Mouse (Mus musculus): ENCODE results near the gene 5730455P16Rik.
A peak's percentile ranks its signal among the peaks of the same experiment; 100 is the strongest.
"Not testable (repeated sequence)": the region's sequence is repeated elsewhere in the genome, so short reads cannot be mapped to it uniquely, and the experiment has no call there.

5730455P16Rik gene

GRCm38 (mm10) chr11:80377712-80378451, at the start of gene 5730455P16Rik:
TSS of gene 5730455P16Rik (minus strand) at chr11:80378034.
- peak; percentile 77 for DNase-seq (ENCODE audit: low read depth, low spot score)
- H3K36me3 ChIP-seq (ENCODE audit: control insufficient read depth, insufficient read depth, low read length, poor library complexity, severe bottlenecking), result peaks cover 4% of the 10 kb centered on the region; the same call in 1 of the 2 replicates
- H3K27me3 ChIP-seq (ENCODE audit: control insufficient read depth, insufficient read depth, low read length, poor library complexity, severe bottlenecking), result no peaks in the 10 kb centered on the region

DNA sequence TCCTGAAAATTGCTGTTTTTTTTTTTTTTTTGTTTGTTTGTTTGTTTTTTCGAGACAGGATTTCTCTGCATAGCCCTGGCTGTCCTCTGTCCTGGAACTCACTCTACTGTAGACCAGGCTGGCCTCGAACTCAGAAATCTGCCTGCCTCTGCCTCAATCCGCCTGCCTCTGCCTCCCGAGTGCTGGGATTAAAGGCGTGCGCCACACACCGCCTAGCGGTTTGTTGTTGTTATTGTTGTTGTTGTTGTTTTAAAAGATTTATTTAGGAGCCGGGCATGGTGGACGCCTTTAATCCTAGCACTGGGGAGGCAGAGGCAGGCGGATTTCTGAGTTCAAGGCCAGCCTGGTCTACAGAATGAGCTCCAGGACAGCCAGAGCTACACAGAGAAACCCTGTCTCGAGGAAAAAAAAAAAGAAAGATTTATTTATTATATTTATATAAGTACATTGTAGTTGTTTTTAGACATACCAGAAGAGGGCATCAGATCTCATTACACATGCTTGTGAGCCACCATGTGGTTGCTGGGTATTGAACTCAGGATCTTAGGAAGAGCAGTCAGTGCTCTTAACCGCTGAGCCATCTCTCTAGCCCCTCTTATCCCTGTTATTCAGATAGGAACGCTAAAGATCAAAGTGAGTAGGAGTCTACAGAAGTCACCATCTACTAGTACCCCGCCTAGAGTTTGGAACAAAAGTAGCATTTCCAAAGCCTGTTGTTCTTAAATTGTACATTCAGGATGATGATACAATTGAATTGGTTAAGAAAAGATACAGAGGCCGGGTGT, 48.4 kb upstream of the 5730455P16Rik start:
- DNase-seq (ENCODE audit: low read depth, low spot score); H3K27me3 ChIP-seq (ENCODE audit: control insufficient read depth, insufficient read depth, low read length, poor library complexity, severe bottlenecking); H3K36me3 ChIP-seq (ENCODE audit: control insufficient read depth, insufficient read depth, low read length, poor library complexity, severe bottlenecking): not testable (repeated sequence)

DNA sequence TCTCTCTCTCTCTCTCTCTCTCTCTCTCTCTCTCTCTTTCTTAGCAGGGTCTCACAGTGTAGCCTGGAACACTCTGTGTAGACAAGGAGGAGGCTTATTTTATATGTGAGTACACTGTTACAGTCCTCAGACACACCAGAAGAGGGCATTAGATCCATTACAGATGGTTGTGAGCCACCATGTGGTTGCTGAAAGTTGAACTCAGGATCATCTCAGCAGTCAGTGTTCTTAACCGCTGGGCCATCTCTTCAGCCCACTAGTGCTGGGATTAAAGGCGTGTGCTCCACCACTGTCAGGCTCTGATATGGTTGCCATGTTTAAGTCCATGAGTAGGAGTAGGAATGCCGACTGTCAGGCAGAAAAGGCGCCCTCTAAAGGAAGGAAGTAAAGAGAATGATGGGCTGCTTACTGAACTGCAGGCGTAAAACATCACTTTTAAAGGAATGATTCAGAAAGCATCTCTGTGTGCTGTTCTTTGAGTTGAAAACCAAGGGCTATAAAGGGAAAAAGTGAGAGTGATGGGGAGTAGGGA, 47.5 kb upstream of the 5730455P16Rik start:
- Histone ChIP-seq H3K36me3 (ENCODE audit: control insufficient read depth, insufficient read depth, low read length, poor library complexity, severe bottlenecking) (no peaks in the 10 kb centered on the region), H3K27me3 (ENCODE audit: control insufficient read depth, insufficient read depth, low read length, poor library complexity, severe bottlenecking) (no peaks in the 10 kb centered on the region)
- DNase-seq (ENCODE audit: low read depth, low spot score), result no peak

GRCm38 (mm10) chr11:80424691-80425090, 46.9 kb upstream of the 5730455P16Rik start:
- no peak for DNase-seq (ENCODE audit: low read depth, low spot score)
- Histone ChIP-seq H3K36me3 (ENCODE audit: control insufficient read depth, insufficient read depth, low read length, poor library complexity, severe bottlenecking) (no peaks in the 10 kb centered on the region), H3K27me3 (ENCODE audit: control insufficient read depth, insufficient read depth, low read length, poor library complexity, severe bottlenecking) (no peaks in the 10 kb centered on the region)

- Histone ChIP-seq H3K36me3 (ENCODE audit: control insufficient read depth, insufficient read depth, low read length, poor library complexity, severe bottlenecking) (no peaks in the 10 kb centered on the region), H3K27me3 (ENCODE audit: control insufficient read depth, insufficient read depth, low read length, poor library complexity, severe bottlenecking) (no peaks in the 10 kb centered on the region)
- DNase-seq (ENCODE audit: low read depth, low spot score), result no peak
Measured at GRCm38 (mm10) chr11:80421421-80422047, 43.7 kb upstream of the 5730455P16Rik start.

- Histone ChIP-seq H3K36me3 (ENCODE audit: control insufficient read depth, insufficient read depth, low read length, poor library complexity, severe bottlenecking) (no peaks in the 10 kb centered on the region), H3K27me3 (ENCODE audit: control insufficient read depth, insufficient read depth, low read length, poor library complexity, severe bottlenecking) (no peaks in the 10 kb centered on the region)
- peak; percentile 34 for DNase-seq (ENCODE audit: low read depth, low spot score)
Measured at GRCm38 (mm10) chr11:80420202-80420984, 42.6 kb upstream of the 5730455P16Rik start.

- no peak for DNase-seq (ENCODE audit: low read depth, low spot score)
- Histone ChIP-seq H3K36me3 (ENCODE audit: control insufficient read depth, insufficient read depth, low read length, poor library complexity, severe bottlenecking) (no peaks in the 10 kb centered on the region), H3K27me3 (ENCODE audit: control insufficient read depth, insufficient read depth, low read length, poor library complexity, severe bottlenecking) (no peaks in the 10 kb centered on the region)
Measured at GRCm38 (mm10) chr11:80419743-80420142, 41.9 kb upstream of the 5730455P16Rik start.

DNA sequence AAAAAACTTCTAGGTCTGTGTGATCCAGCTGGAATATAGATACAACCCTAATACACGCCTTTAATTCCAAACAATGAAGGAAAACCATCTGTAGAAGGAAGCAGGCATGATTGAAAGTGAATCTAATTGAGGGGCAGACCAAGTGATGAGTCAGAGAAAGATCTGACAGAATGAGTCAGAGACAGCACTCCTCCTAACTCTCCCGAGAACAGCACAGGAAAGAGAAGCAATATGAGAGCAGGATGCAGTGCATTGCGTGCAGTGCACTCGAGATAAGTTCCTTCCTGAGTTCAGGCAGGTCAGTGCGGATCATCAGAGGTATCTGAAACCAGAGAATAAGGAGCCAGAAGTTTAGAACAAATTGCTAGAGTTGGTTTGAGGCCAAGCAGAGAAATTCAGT, 39.3 kb upstream of the 5730455P16Rik start:
- no peaks in the 10 kb centered on the region for H3K27me3 ChIP-seq (ENCODE audit: control insufficient read depth, insufficient read depth, low read length, poor library complexity, severe bottlenecking)
- DNase-seq (ENCODE audit: low read depth, low spot score), result no peak
- no peaks in the 10 kb centered on the region for H3K36me3 ChIP-seq (ENCODE audit: control insufficient read depth, insufficient read depth, low read length, poor library complexity, severe bottlenecking)

- Histone ChIP-seq H3K27me3 (ENCODE audit: control insufficient read depth, insufficient read depth, low read length, poor library complexity, severe bottlenecking) (no peaks in the 10 kb centered on the region), H3K36me3 (ENCODE audit: control insufficient read depth, insufficient read depth, low read length, poor library complexity, severe bottlenecking) (peaks cover 7% of the 10 kb centered on the region; the same call in 1 of the 2 replicates)
- DNase-seq (ENCODE audit: low read depth, low spot score), result no peak
Measured at GRCm38 (mm10) chr11:80410377-80410776, 32.5 kb upstream of the 5730455P16Rik start.

DNA sequence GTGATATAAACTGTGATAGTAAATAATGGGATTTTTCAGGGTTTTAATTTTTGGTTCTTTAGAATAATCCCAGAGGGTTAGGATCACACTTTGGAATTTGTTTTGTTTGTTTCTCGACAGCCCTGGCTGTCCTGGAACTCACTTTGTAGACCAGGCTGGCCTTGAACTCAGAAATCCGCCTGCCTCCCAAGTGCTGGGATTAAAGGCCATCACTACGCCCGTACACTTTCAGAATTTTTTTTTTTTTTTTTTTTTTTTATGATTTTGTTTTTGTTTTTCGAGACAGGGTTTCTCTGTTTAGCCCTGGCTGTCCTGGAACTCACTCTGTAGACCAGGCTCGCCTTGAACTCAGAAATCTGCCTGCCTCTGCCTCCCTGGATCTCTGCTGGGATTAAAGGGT, 30.0 kb upstream of the 5730455P16Rik start:
- not testable (repeated sequence) for DNase-seq (ENCODE audit: low read depth, low spot score); H3K27me3 ChIP-seq (ENCODE audit: control insufficient read depth, insufficient read depth, low read length, poor library complexity, severe bottlenecking)
- peaks cover 14% of the 10 kb centered on the region for H3K36me3 ChIP-seq (ENCODE audit: control insufficient read depth, insufficient read depth, low read length, poor library complexity, severe bottlenecking)

GRCm38 (mm10) chr11:80396617-80397016, 18.8 kb upstream of the 5730455P16Rik start:
- no peak for DNase-seq (ENCODE audit: low read depth, low spot score)
- H3K36me3 ChIP-seq (ENCODE audit: control insufficient read depth, insufficient read depth, low read length, poor library complexity, severe bottlenecking), result peaks cover 18% of the 10 kb centered on the region
- H3K27me3 ChIP-seq (ENCODE audit: control insufficient read depth, insufficient read depth, low read length, poor library complexity, severe bottlenecking), result no peaks in the 10 kb centered on the region

- no peak for DNase-seq (ENCODE audit: low read depth, low spot score)
- no peaks in the 10 kb centered on the region for H3K27me3 ChIP-seq (ENCODE audit: control insufficient read depth, insufficient read depth, low read length, poor library complexity, severe bottlenecking)
- peaks cover 18% of the 10 kb centered on the region for H3K36me3 ChIP-seq (ENCODE audit: control insufficient read depth, insufficient read depth, low read length, poor library complexity, severe bottlenecking)
Measured at GRCm38 (mm10) chr11:80395930-80396329, 18.1 kb upstream of the 5730455P16Rik start.

DNA sequence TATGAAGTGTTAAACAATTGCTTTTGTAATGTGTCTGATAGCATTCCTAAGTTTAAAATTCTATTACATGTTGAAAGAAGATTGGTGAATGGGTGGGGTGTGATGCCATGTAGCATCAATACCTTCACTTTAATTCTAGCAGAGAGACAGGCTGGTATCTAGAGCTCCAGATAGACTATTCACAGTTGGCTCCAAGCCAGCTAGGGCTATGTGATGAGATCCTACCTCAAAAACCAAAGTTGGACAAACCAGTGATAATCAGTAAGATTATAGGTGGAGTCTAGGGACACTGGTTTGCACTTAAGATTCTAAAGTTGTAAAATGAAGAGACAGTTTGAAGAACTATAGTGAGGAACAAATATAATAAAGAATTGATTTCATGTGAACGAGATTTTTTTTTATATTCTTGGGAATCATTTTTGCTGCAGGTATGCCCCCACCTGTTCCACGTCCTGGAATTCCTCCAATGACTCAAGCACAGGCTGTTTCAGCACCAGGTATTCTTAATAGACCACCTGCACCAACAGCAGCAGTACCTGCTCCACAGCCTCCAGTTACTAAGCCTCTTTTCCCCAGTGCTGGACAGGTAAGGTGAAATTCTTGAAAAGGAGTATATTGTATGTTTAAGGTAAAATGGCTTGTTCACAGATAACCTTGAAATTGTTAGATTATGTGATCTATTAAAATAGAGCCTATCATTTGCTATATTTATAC, 13.7 kb upstream of the 5730455P16Rik start:
- peaks cover 23% of the 10 kb centered on the region for H3K36me3 ChIP-seq (ENCODE audit: control insufficient read depth, insufficient read depth, low read length, poor library complexity, severe bottlenecking)
- H3K27me3 ChIP-seq (ENCODE audit: control insufficient read depth, insufficient read depth, low read length, poor library complexity, severe bottlenecking), result no peaks in the 10 kb centered on the region
- no peak for DNase-seq (ENCODE audit: low read depth, low spot score)

DNA sequence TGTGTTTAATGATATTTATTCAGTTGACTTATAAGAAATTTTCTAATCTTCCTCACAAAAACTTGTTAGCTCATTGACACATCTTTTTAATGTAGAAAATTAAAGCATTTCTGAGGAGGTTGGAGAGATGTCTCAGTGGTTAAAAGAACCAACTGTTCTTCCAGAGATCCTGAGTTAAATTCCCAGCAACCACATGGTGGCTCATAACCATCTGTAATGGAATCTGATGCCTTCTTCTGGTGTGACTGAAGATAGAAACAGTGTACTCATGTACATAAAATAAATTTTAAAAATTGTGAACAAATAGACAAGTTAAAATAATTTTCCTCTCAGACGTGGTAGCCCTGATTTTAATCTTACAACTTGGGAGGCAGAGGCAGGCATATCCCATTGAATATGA, 12.1 kb upstream of the 5730455P16Rik start:
- H3K27me3 ChIP-seq (ENCODE audit: control insufficient read depth, insufficient read depth, low read length, poor library complexity, severe bottlenecking), result no peaks in the 10 kb centered on the region
- no peak for DNase-seq (ENCODE audit: low read depth, low spot score)
- peaks cover 17% of the 10 kb centered on the region for H3K36me3 ChIP-seq (ENCODE audit: control insufficient read depth, insufficient read depth, low read length, poor library complexity, severe bottlenecking)

All from splenic B cell, adult 2 months (primary cell).